Mouse (Mus musculus) liver, adult 2 months (tissue): Measurements from ENCODE around the gene Pdlim4. TPM values are rescaled to one million over a fixed set of nuclear protein-coding genes. Genes with fewer than 3 reads are reported as not detected.

ENCODE experiments used
- DNase-seq: peaks from one replicate; pipeline ENCODE4 v3.0.0-alpha.2; 2011; ENCODE audit warnings: low read depth, low spot score; ENCODE audit errors: extremely low read depth
- H3K27ac ChIP-seq: fragments of 200-500 bp; replicated peaks from 2 replicates; pipeline ENCODE4 v1.5.1; 2012; ENCODE audit warnings: low read depth, mild to moderate bottlenecking, control low read depth, inconsistent platforms, low read length; ENCODE audit not compliant: insufficient read depth
- H3K27me3 ChIP-seq: fragments of 200-500 bp; 2 replicates; pipeline ENCODE4 v1.6.1; 2012; ENCODE audit warnings: mild to moderate bottlenecking, moderate library complexity, low read length, inconsistent platforms; ENCODE audit not compliant: control insufficient read depth, insufficient read depth
- H3K36me3 ChIP-seq: fragments of 200-500 bp; 2 replicates; pipeline ENCODE4 v1.6.1; 2012; ENCODE audit warnings: low read length, inconsistent platforms; ENCODE audit not compliant: control insufficient read depth, insufficient read depth
- H3K4me1 ChIP-seq: fragments of 200-500 bp; 2 replicates; pipeline ENCODE4 v1.6.1; 2011; ENCODE audit warnings: low read length; ENCODE audit not compliant: control insufficient read depth, insufficient read depth
- H3K4me3 ChIP-seq: fragments of 200-500 bp; 2 replicates; pipeline ENCODE4 v1.5.1; 2011; ENCODE audit warnings: low read depth, mild to moderate bottlenecking, control low read depth, low read length, moderate library complexity; ENCODE audit not compliant: insufficient read depth
- H3K79me2 ChIP-seq: fragments of 200-500 bp; 2 replicates; pipeline ENCODE4 v1.6.1; 2012; ENCODE audit warnings: inconsistent platforms, mild to moderate bottlenecking, low read length, moderate library complexity; ENCODE audit not compliant: control insufficient read depth, insufficient read depth
- H3K9ac ChIP-seq: fragments of 200-500 bp; 2 replicates; pipeline ENCODE4 v1.6.1; 2012; ENCODE audit warnings: low read depth, mild to moderate bottlenecking, control low read depth, inconsistent platforms, low read length
- CTCF ChIP-seq: fragments of 200-500 bp; IDR thresholded peaks from 2 replicates; pipeline ENCODE4 v1.5.1; 2011; ENCODE audit warnings: low read depth, low read length, control low read depth
- POLR2A ChIP-seq: fragments of 200-500 bp; IDR thresholded peaks from 2 replicates; pipeline ENCODE4 v1.6.1; 2011; ENCODE audit warnings: low read length, control low read depth; ENCODE audit not compliant: insufficient read depth; ENCODE audit errors: extremely low read depth
- WGBS: fragments of 180-500 bp; shearing (Covaris S2); methylation state at CpG from one replicate; pipeline ENCODE4 v1.1.7; 2018; 5-methylcytosine and 5-hydroxymethylcytosine counted together
- polyA plus RNA-seq: library from polyadenylated mRNA; depleted of rRNA; stranded (reverse); fragments of >200 nt; gene quantifications from 2 replicates; pipeline ENCODE4 v1.2.3, GENCODE M21; 2012
- total RNA-seq: library from RNA; depleted of rRNA; stranded (reverse); fragments of >200 nt; gene quantifications from 2 replicates; pipeline ENCODE4 v1.2.3, GENCODE M21; 2014

Pdlim4 gene
- total and polyA plus RNA-seq, 2 experiments: 1.6 to 3.0 TPM

GRCm38 (mm10) chr11:54075353-54075752 is 6.5 kb upstream of the Pdlim4 start:
- DNase-seq: no peak
- no peaks in the 10 kb centered on the region for H3K27me3 ChIP-seq
- H3K79me2 ChIP-seq: no peaks in the 10 kb centered on the region
- no peak for TF ChIP-seq POLR2A
- no peak for TF ChIP-seq CTCF
- no peaks in the 10 kb centered on the region for H3K36me3 ChIP-seq
- H3K4me3 ChIP-seq: no peak overlapping the region
- H3K4me1 ChIP-seq: no peaks in the 10 kb centered on the region
- H3K27ac ChIP-seq: no peak overlapping the region
- no peak overlapping the region for H3K9ac ChIP-seq
- 87% methylated on average over 6 of the region's 6 CpGs for WGBS

GRCm38 (mm10) chr11:54073291-54073690 is 4.5 kb upstream of the Pdlim4 start:
- no peaks in the 10 kb centered on the region; the same call in 1 of the 2 replicates for H3K27me3 ChIP-seq
- no peaks in the 10 kb centered on the region for H3K79me2 ChIP-seq
- DNase-seq: no peak
- TF ChIP-seq POLR2A (no peak), CTCF (no peak)
- WGBS: 54% methylated on average over 4 of the region's 4 CpGs
- no peak overlapping the region for H3K9ac ChIP-seq
- H3K36me3 ChIP-seq: no peaks in the 10 kb centered on the region
- H3K27ac ChIP-seq: no peak overlapping the region
- no peaks in the 10 kb centered on the region for H3K4me1 ChIP-seq
- no peak overlapping the region for H3K4me3 ChIP-seq

- H3K27ac ChIP-seq: no peak overlapping the region
- no peaks in the 10 kb centered on the region; the same call in 1 of the 2 replicates for H3K27me3 ChIP-seq
- no peaks in the 10 kb centered on the region for H3K36me3 ChIP-seq
- no peaks in the 10 kb centered on the region for H3K79me2 ChIP-seq
- TF ChIP-seq CTCF (no peak), POLR2A (no peak)
- DNase-seq: no peak
- no peak overlapping the region for H3K4me3 ChIP-seq
- WGBS: 86% methylated on average over 5 of the region's 5 CpGs
- no peaks in the 10 kb centered on the region for H3K4me1 ChIP-seq
- no peak overlapping the region for H3K9ac ChIP-seq
These were observed 3.1 kb upstream of the Pdlim4 start for GRCm38 (mm10) chr11:54071726-54072445.

- peak overlapping the region; percentile 37; the same call in 1 of the 2 replicates for H3K27ac ChIP-seq
- WGBS: 61% methylated on average over 4 of the region's 4 CpGs
- peak; percentile 16 for DNase-seq
These were observed 756 bp downstream of the Pdlim4 start for GRCm38 (mm10) chr11:54067996-54068519.

GRCm38 (mm10) chr11:54067318-54067995 is 1.4 kb downstream of the Pdlim4 start:
- TF ChIP-seq CTCF: no peak
- TF ChIP-seq POLR2A: no peak
- 76% methylated on average over 12 of the region's 12 CpGs for WGBS
- Histone ChIP-seq H3K36me3 (no peaks in the 10 kb centered on the region), H3K27ac (no peak overlapping the region), H3K9ac (no peak overlapping the region), H3K4me1 (no peaks in the 10 kb centered on the region), H3K79me2 (no peaks in the 10 kb centered on the region), H3K27me3 (no peaks in the 10 kb centered on the region; the same call in 1 of the 2 replicates), H3K4me3 (no peak overlapping the region)
- no peak for DNase-seq

More at GRCm38 (mm10) chr11:54067996-54068519, 756 bp downstream of the Pdlim4 start:
- H3K27me3 ChIP-seq: no peaks in the 10 kb centered on the region; the same call in 1 of the 2 replicates
- no peak for TF ChIP-seq POLR2A
- no peak for TF ChIP-seq CTCF
- H3K36me3 ChIP-seq: no peaks in the 10 kb centered on the region
- no peak overlapping the region for H3K4me3 ChIP-seq
- H3K79me2 ChIP-seq: no peaks in the 10 kb centered on the region
- H3K4me1 ChIP-seq: no peaks in the 10 kb centered on the region
- no peak overlapping the region; the same call in 1 of the 2 replicates for H3K9ac ChIP-seq
